Mouse (Mus musculus) midbrain, embryonic 10.5 days (tissue): ENCODE data around the gene Erbb3. TPM values are rescaled to one million over a fixed set of nuclear protein-coding genes. Genes with fewer than 3 reads are reported as not detected.
"Not testable (repeated sequence)": the region's sequence is repeated elsewhere in the genome, so short reads cannot be mapped to it uniquely, and the experiment has no call there.

Experiments
- DNase-seq: peaks from one replicate; pipeline ENCODE4 v3.0.0-alpha.2; 2017; ENCODE audit warnings: low spot score
- H3K27ac ChIP-seq: fragments of 300-500 bp; sonication (generic); replicated peaks from 2 replicates; pipeline ENCODE4 v1.5.1; 2016; ENCODE audit warnings: mild to moderate bottlenecking
- H3K27me3 ChIP-seq: fragments of 300-500 bp; sonication (generic); 2 replicates; pipeline ENCODE4 v1.6.1; 2016; ENCODE audit warnings: low read depth, mild to moderate bottlenecking; ENCODE audit not compliant: poor library complexity, severe bottlenecking
- H3K36me3 ChIP-seq: fragments of 300-500 bp; sonication (generic); 2 replicates; pipeline ENCODE4 v1.6.1; 2016; ENCODE audit warnings: mild to moderate bottlenecking, moderate library complexity
- H3K4me1 ChIP-seq: fragments of 300-500 bp; sonication (generic); 2 replicates; pipeline ENCODE4 v1.6.1; 2016
- H3K4me3 ChIP-seq: fragments of 300-500 bp; sonication (generic); 2 replicates; pipeline ENCODE4 v1.5.1; 2016; ENCODE audit warnings: mild to moderate bottlenecking, moderate library complexity
- H3K9me3 ChIP-seq: fragments of 300-500 bp; sonication (generic); replicated peaks from 2 replicates; pipeline ENCODE4 v1.6.1; 2016; ENCODE audit warnings: mild to moderate bottlenecking
- WGBS: fragments of 180-500 bp; shearing (Covaris S2); methylation state at CpG from one replicate; pipeline ENCODE4 v1.1.7; 2016; 5-methylcytosine and 5-hydroxymethylcytosine counted together
- polyA plus RNA-seq: library from polyadenylated mRNA; unstranded; fragments of >200 nt; fragmentation: Nextera tagmentation; extraction: Ambion mirVana; gene quantifications from 2 replicates; pipeline ENCODE4 v1.2.1, GENCODE M21; 2016

Gene Erbb3
- polyA plus RNA-seq, 1 experiment from 2014 or later: 1.4 TPM

DNA sequence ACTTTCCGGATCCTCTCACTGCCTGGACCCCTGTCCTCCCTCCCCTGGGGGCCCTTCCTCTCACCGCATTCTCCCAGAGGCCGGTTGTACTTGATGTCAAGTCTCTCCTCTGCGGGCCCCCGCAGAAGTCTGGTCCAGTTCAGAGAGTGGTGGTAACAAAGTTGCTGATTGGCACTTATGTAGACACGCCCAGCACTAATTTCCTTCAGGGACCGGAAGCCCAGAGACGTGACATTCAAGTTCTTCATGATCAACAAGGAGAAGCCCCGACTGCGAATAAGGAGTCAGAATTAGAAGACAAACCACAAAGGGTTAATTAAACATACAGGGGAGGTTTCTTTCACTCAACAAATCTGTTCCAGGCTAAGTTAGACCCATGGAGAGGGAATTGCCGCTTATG lies 11.1 kb downstream of the Erbb3 start:
- Histone ChIP-seq H3K4me1 (peaks cover 1% of the 10 kb centered on the region; the same call in 1 of the 2 replicates), H3K36me3 (no peaks in the 10 kb centered on the region), H3K4me3 (no peak overlapping the region), H3K27me3 (peaks cover 9% of the 10 kb centered on the region; the same call in 1 of the 2 replicates), H3K27ac (no peak overlapping the region), H3K9me3 (no peaks in the 10 kb centered on the region)
- DNase-seq: no peak
- WGBS: 79% methylated on average over 11 of the region's 11 CpGs

DNA sequence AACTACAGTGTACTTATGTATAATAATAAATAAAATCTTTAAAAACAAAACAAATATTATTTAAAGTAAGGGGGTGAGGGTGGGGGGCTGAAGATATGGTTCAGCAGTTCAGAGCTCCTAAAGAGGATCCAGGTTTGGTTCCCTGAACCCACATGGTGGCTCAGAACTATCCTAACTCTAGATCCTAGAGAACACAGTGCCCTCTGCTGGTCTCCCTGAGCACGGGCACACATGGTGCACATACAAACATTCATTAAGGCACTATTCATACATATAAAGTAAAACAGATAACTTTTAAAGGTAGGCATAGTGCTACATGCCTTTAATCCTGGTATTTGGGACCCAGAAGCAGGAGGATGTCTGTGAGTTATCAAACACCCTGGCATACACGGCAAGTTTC lies 14.4 kb downstream of the Erbb3 start:
- no peak overlapping the region for H3K4me3 ChIP-seq
- H3K9me3 ChIP-seq: no peaks in the 10 kb centered on the region
- no peaks in the 10 kb centered on the region for H3K36me3 ChIP-seq
- WGBS: 96% methylated on average over 2 of the region's 2 CpGs
- no peaks in the 10 kb centered on the region for H3K27me3 ChIP-seq
- DNase-seq: no peak
- no peaks in the 10 kb centered on the region for H3K4me1 ChIP-seq
- H3K27ac ChIP-seq: no peak overlapping the region

GRCm38 (mm10) chr10:128565788-128566531 lies 23.5 kb downstream of the Erbb3 start, which contains the start of gene Pa2g4:
Gene Pa2g4 (minus strand): TSS chr10:128565987.
- peaks cover 27% of the 10 kb centered on the region for H3K4me1 ChIP-seq
- WGBS: under 1% methylated on average over 58 of the region's 58 CpGs
- peak within 1 kb of the TSS; percentile 86 for H3K27ac ChIP-seq
- DNase-seq: peak; percentile 100
- peaks cover 31% of the 10 kb centered on the region for H3K36me3 ChIP-seq
- no peaks in the 10 kb centered on the region for H3K27me3 ChIP-seq
- H3K9me3 ChIP-seq: no peaks in the 10 kb centered on the region
- H3K4me3 ChIP-seq: peak within 1 kb of the TSS; percentile 65

- H3K9me3 ChIP-seq: no peaks in the 10 kb centered on the region
- DNase-seq: no peak
- H3K4me1 ChIP-seq: peaks cover 27% of the 10 kb centered on the region
- H3K36me3 ChIP-seq: peaks cover 37% of the 10 kb centered on the region
- H3K4me3 ChIP-seq: peak overlapping the region; percentile 65
- no peaks in the 10 kb centered on the region for H3K27me3 ChIP-seq
- peak overlapping the region; percentile 86 for H3K27ac ChIP-seq
- under 1% methylated on average over 46 of the region's 46 CpGs for WGBS
These were observed 24.2 kb downstream of the Erbb3 start for GRCm38 (mm10) chr10:128565206-128565787.

DNA sequence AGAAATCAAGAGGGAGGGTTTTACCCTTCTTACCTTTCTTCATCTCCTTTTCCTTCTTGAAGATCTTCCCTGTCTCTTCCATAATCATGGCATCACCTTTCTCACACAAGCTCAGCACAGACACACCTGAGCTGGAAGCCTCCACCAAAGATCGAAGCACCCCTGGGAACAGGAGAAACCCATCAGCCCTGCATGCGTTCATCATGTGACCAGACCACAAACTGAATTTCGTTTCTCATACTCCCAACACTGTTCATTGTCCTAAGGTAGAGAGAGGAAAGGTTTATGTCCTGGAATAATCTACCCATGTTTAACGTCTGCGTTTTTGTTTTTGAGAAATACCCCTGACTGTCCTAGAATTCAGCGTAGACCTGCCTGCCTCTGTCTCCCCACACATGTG lies 25.9 kb downstream of the Erbb3 start:
- H3K4me3 ChIP-seq: peak overlapping the region; percentile 65

GRCm38 (mm10) chr10:128556963-128557362 lies 32.5 kb downstream of the Erbb3 start:
- Histone ChIP-seq H3K4me3 (no peak overlapping the region), H3K36me3 (peaks cover 54% of the 10 kb centered on the region), H3K9me3 (no peaks in the 10 kb centered on the region), H3K4me1 (no peaks in the 10 kb centered on the region), H3K27me3 (no peaks in the 10 kb centered on the region), H3K27ac (no peak overlapping the region)
- WGBS: 85% methylated on average over 6 of the region's 6 CpGs
- DNase-seq: no peak

More for the DNA sequence above, 25.9 kb downstream of the Erbb3 start:
- Histone ChIP-seq H3K4me1 (peaks cover 27% of the 10 kb centered on the region), H3K27ac (no peak overlapping the region), H3K36me3 (peaks cover 55% of the 10 kb centered on the region), H3K27me3 (no peaks in the 10 kb centered on the region), H3K9me3 (no peaks in the 10 kb centered on the region)
- WGBS: 93% methylated on average over 6 of the region's 6 CpGs
- no peak for DNase-seq

GRCm38 (mm10) chr10:128556286-128556685 lies 33.2 kb downstream of the Erbb3 start:
- Histone ChIP-seq H3K27ac (no peak overlapping the region), H3K9me3 (no peaks in the 10 kb centered on the region), H3K4me3 (no peak overlapping the region), H3K27me3 (no peaks in the 10 kb centered on the region), H3K4me1 (no peaks in the 10 kb centered on the region), H3K36me3 (peaks cover 47% of the 10 kb centered on the region)
- DNase-seq: no peak

DNA sequence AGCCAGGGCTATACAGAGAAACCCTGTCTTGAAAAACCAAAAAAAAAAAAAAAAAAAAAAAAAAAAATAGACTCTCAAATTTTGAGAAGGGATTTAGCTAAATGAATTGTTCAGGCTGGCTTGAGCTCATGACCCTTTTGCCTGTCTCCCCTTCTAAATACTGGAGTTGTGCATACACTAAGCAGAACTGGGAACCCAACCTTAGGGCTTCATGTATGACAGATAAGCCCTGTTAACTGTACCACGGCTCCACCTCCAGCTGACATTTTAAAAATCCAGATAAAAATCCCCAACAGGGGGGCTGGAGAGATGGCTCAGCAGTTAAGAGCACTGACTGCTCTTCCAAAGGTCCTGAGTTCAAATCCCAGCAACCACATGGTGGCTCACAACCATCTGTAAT lies 33.9 kb downstream of the Erbb3 start:
- H3K9me3 ChIP-seq, DNase-seq, H3K4me3 ChIP-seq: not testable (repeated sequence)

GRCm38 (mm10) chr10:128550144-128550823 lies 39.2 kb downstream of the Erbb3 start:
- H3K27me3 ChIP-seq, H3K9me3 ChIP-seq, H3K36me3 ChIP-seq, DNase-seq, H3K27ac ChIP-seq: not testable (repeated sequence)
- H3K4me1 ChIP-seq: peaks cover 19% of the 10 kb centered on the region
- H3K4me3 ChIP-seq: peak overlapping the region; percentile 84; the same call in 1 of the 2 replicates
- 88% methylated on average over 11 of the region's 11 CpGs for WGBS

More for the DNA sequence above, 33.9 kb downstream of the Erbb3 start:
- peaks cover 40% of the 10 kb centered on the region for H3K36me3 ChIP-seq
- not testable (repeated sequence) for H3K27ac ChIP-seq, H3K4me1 ChIP-seq, H3K27me3 ChIP-seq
- 97% methylated on average over 1 of the region's 1 CpGs for WGBS

DNA sequence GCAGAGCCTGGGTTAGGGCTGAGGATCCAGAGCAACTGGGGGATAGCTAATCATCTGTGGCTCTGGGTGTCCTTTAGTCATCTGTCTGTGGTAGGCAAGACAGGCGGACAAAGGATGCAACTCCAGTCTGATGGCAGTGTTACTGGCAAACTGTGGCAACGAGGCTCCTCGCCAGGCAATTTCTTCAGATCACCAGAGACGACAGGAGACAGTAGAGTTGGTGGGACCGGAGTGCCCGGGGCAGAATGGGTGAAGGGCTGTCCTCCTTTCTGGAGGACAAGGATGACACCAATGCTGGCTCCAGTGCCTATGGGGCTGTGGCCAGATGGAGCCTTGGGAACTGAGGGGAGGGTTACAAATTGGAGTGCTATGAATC lies 39.8 kb downstream of the Erbb3 start:
- not testable (repeated sequence) for H3K9me3 ChIP-seq

GRCm38 (mm10) chr10:128548947-128549681 lies 40.3 kb downstream of the Erbb3 start, which contains the start of gene Rpl41:
Gene Rpl41 (minus strand): TSS chr10:128549305.
- Histone ChIP-seq H3K27me3 (no peaks in the 10 kb centered on the region), H3K27ac (peak within 1 kb of the TSS; percentile 97), H3K9me3 (no peaks in the 10 kb centered on the region), H3K4me3 (peak within 1 kb of the TSS; percentile 84), H3K36me3 (peaks cover 20% of the 10 kb centered on the region), H3K4me1 (peaks cover 21% of the 10 kb centered on the region)
- under 1% methylated on average over 31 of the region's 31 CpGs for WGBS
- peak; percentile 92 for DNase-seq

More for the DNA sequence above, 39.8 kb downstream of the Erbb3 start:
- peak overlapping the region; percentile 58; the same call in 1 of the 2 replicates for H3K27ac ChIP-seq
- H3K36me3 ChIP-seq: peaks cover 15% of the 10 kb centered on the region
- peaks cover 19% of the 10 kb centered on the region for H3K4me1 ChIP-seq
- 73% methylated on average over 6 of the region's 6 CpGs for WGBS
- H3K27me3 ChIP-seq, DNase-seq: not testable (repeated sequence)
- peak overlapping the region; percentile 84; the same call in 1 of the 2 replicates for H3K4me3 ChIP-seq

- H3K9me3 ChIP-seq, H3K27me3 ChIP-seq: not testable (repeated sequence)
- peaks cover 29% of the 10 kb centered on the region for H3K36me3 ChIP-seq
- H3K27ac ChIP-seq: peak overlapping the region; percentile 97
- peak; percentile 36 for DNase-seq
- H3K4me1 ChIP-seq: peaks cover 30% of the 10 kb centered on the region
- WGBS: under 1% methylated on average over 30 of the region's 30 CpGs
- H3K4me3 ChIP-seq: peak overlapping the region; percentile 84
These were observed 41.2 kb downstream of the Erbb3 start for GRCm38 (mm10) chr10:128548051-128548791.
